Mouse (Mus musculus): Measurements from ENCODE around the gene Exoc4. TPM values are rescaled to one million over a fixed set of nuclear protein-coding genes. Genes with fewer than 3 reads are reported as not detected.

Exoc4 gene
- polyA plus RNA-seq, 1 experiment from 2014 or later: 5.0 TPM

DNA sequence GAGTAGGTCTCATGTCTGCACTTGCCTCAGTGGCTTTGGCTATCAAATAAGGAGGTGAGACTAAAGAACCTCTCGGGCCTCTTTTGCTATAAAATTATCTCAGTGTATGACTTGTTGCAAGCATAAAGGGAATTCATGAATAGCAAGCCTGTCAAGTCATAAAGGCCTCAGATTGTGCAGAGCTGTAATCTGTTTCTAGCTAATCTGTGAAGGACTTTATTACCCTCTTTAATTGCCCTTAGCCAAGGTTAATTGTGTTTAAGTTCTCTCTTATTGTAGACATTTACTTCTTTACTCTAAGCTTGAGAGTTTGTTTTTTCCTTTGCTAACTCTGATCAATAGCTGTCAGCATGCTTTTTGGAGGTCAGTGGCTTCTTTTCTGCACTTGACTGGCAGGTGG lies 191.6 kb downstream of the Exoc4 start:
- Histone ChIP-seq H3K4me3 (ENCODE audit: low read depth, low read length) (no peak overlapping the region), H3K9me3 (ENCODE audit: low read length) (no peaks in the 10 kb centered on the region), H3K36me3 (replicated peaks; ENCODE audit: insufficient read depth, low read length) (peaks cover 2% of the 10 kb centered on the region; the same call in 1 of the 2 replicates), H3K27ac (ENCODE audit: low read depth) (no peak overlapping the region), H3K9ac (replicated peaks) (no peak overlapping the region), H3K27me3 (ENCODE audit: insufficient read depth, low read length) (no peaks in the 10 kb centered on the region), H3K4me2 (ENCODE audit: low read depth, low read length) (no peak overlapping the region), H3K4me1 (ENCODE audit: insufficient read depth) (no peaks in the 10 kb centered on the region)
- WGBS (ENCODE audit: insufficient replicate concordance): 78% methylated on average over 1 of the region's 1 CpGs
- DNase-seq (no peak), ATAC-seq (no peak)
- no peak for TF ChIP-seq CTCF (IDR thresholded peaks at IDR 0.05; ENCODE audit: low read depth)
- no peak for TF ChIP-seq EP300 (IDR thresholded peaks at IDR 0.05; ENCODE audit: low read depth)

DNA sequence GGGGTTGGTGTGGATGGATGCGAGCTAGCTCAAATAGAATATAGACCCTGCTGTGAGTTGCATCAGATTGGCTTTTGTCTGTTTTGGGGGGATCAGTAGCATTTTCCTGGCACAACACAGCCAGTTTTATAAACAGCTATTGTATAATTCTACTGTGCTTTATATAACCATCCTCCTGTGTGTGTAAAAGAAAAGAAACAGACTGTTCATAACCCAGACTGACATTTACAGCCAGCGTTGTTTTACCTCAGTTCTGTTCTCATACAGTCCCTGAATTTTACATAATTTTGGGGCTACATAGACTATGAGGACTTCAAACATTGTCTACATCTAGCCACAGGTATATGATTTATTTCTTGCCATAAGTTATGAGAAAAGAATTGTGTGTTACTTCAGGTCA lies 204.9 kb downstream of the Exoc4 start:
- WGBS (ENCODE audit: insufficient replicate concordance): 91% methylated on average over 2 of the region's 2 CpGs
- DNase-seq (no peak), ATAC-seq (no peak)
- no peak for TF ChIP-seq CTCF (IDR thresholded peaks at IDR 0.05; ENCODE audit: low read depth)
- no peak for TF ChIP-seq EP300 (IDR thresholded peaks at IDR 0.05; ENCODE audit: low read depth)
- Histone ChIP-seq H3K9me3 (ENCODE audit: low read length) (no peaks in the 10 kb centered on the region), H3K4me2 (ENCODE audit: low read depth, low read length) (no peak overlapping the region), H3K27me3 (ENCODE audit: insufficient read depth, low read length) (no peaks in the 10 kb centered on the region), H3K27ac (ENCODE audit: low read depth) (no peak overlapping the region), H3K36me3 (replicated peaks; ENCODE audit: insufficient read depth, low read length) (no peaks in the 10 kb centered on the region), H3K4me1 (ENCODE audit: insufficient read depth) (no peaks in the 10 kb centered on the region), H3K4me3 (ENCODE audit: low read depth, low read length) (no peak overlapping the region), H3K9ac (replicated peaks) (no peak overlapping the region)

DNA sequence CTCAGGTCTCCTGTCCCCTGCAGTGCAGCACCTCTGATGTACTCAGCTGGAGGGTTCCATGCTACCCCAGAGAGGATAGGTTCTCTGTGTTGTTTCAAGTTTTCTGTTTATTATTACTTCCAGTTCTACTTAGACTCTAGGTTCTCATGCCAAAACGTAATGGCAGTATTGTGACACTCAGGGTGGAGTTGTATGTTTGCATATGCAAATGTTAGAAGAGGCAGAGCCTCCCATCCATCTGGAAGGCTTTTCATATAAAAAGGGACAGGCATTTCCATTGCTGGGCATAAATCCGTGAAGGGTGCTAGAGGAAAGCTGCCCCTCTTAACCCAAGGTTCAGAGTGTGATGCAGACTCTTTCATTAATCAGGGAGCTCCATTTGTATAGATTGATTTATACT lies 205.5 kb downstream of the Exoc4 start:
- Histone ChIP-seq H3K9ac (replicated peaks) (no peak overlapping the region), H3K4me3 (ENCODE audit: low read depth, low read length) (no peak overlapping the region), H3K4me1 (ENCODE audit: insufficient read depth) (no peaks in the 10 kb centered on the region), H3K27me3 (ENCODE audit: insufficient read depth, low read length) (no peaks in the 10 kb centered on the region), H3K36me3 (replicated peaks; ENCODE audit: insufficient read depth, low read length) (no peaks in the 10 kb centered on the region), H3K27ac (ENCODE audit: low read depth) (no peak overlapping the region), H3K9me3 (ENCODE audit: low read length) (no peaks in the 10 kb centered on the region), H3K4me2 (ENCODE audit: low read depth, low read length) (no peak overlapping the region)
- 60% methylated on average over 2 of the region's 2 CpGs for WGBS (ENCODE audit: insufficient replicate concordance)
- TF ChIP-seq EP300 (IDR thresholded peaks at IDR 0.05; ENCODE audit: low read depth) (no peak), CTCF (IDR thresholded peaks at IDR 0.05; ENCODE audit: low read depth) (no peak)
- DNase-seq (no peak), ATAC-seq (no peak)

DNA sequence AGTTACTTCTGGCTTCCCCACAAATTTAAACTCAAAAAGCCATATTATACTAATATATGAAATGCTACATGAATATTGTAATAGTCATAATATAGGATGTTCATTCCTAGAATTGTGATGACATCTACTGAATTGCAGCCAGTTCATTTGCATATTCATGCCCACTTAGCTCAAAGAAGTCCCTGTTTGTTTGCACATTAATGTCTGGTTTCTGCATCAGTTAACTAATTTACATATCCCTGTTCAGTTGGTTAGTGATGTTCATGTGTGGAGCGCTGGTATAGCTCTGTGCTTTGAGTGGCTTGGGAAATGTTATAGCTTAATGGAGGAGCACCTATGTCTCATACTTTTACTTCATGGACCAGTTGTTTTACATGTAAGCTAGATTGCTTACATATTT lies 206.4 kb downstream of the Exoc4 start:
- H3K27me3 ChIP-seq (ENCODE audit: insufficient read depth, low read length): no peaks in the 10 kb centered on the region
- H3K36me3 ChIP-seq (replicated peaks; ENCODE audit: insufficient read depth, low read length): no peaks in the 10 kb centered on the region
- no peaks in the 10 kb centered on the region for H3K4me1 ChIP-seq (ENCODE audit: insufficient read depth)
- H3K4me2 ChIP-seq (ENCODE audit: low read depth, low read length): no peak overlapping the region
- TF ChIP-seq CTCF (IDR thresholded peaks at IDR 0.05; ENCODE audit: low read depth): no peak
- no peak for TF ChIP-seq EP300 (IDR thresholded peaks at IDR 0.05; ENCODE audit: low read depth)
- DNase-seq (no peak), ATAC-seq (no peak)
- H3K27ac ChIP-seq (ENCODE audit: low read depth): no peak overlapping the region
- no peak overlapping the region for H3K9ac ChIP-seq (replicated peaks)
- WGBS (ENCODE audit: insufficient replicate concordance): 92% methylated on average over 1 of the region's 1 CpGs
- H3K4me3 ChIP-seq (ENCODE audit: low read depth, low read length): no peak overlapping the region
- H3K9me3 ChIP-seq (ENCODE audit: low read length): no peaks in the 10 kb centered on the region

DNA sequence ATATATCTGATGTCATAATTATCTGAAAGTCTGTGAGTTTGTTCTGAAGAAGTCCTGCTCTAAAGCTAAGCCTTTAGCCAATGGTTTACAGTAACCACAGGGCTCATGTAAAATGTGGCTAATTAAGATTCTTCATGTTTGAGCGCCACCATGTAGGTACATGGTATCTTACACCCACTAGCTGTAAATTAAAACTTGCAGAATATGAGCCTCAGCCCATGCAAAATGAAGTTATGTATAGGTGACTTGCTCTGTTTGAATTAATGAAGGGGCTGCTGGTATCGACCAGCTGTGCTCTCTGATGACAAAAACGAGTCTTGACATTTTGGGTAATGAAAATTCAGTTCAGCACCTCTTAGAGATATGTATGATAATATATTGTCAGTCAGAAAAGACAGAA lies 216.0 kb downstream of the Exoc4 start:
- no peaks in the 10 kb centered on the region for H3K27me3 ChIP-seq (ENCODE audit: insufficient read depth, low read length)
- H3K9ac ChIP-seq (replicated peaks): no peak overlapping the region
- ATAC-seq (no peak), DNase-seq (no peak)
- no peak overlapping the region for H3K4me3 ChIP-seq (ENCODE audit: low read depth, low read length)
- no peak overlapping the region for H3K4me2 ChIP-seq (ENCODE audit: low read depth, low read length)
- no peaks in the 10 kb centered on the region for H3K36me3 ChIP-seq (replicated peaks; ENCODE audit: insufficient read depth, low read length)
- no peak for TF ChIP-seq CTCF (IDR thresholded peaks at IDR 0.05; ENCODE audit: low read depth)
- no peak for TF ChIP-seq EP300 (IDR thresholded peaks at IDR 0.05; ENCODE audit: low read depth)
- H3K4me1 ChIP-seq (ENCODE audit: insufficient read depth): 0 out of 2 replicates have a peak, but pooled peaks cover 3% of the 10 kb centered on the region
- 81% methylated on average over 3 of the region's 3 CpGs for WGBS (ENCODE audit: insufficient replicate concordance)
- no peaks in the 10 kb centered on the region for H3K9me3 ChIP-seq (ENCODE audit: low read length)
- no peak overlapping the region for H3K27ac ChIP-seq (ENCODE audit: low read depth)

DNA sequence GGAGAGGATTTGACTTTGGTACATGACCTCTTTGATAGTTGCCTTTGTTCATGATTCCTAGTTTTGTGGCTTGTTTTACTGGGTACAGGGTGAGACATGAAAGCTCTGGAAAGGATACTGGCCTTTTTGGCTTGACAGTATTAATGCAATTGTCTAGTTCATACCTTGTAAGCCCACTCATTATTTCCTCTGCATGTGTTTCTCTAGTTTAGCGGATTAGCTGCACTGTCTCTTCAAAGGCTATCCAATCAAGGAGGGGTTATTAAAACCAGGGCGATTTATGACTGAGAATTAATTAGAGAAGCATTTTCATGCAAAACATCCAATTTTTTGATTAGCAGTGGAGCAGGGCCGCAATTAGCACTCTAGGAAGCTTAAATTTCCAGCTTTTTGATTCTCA lies 216.5 kb downstream of the Exoc4 start:
- ATAC-seq: no peak
- Histone ChIP-seq H3K4me2 (ENCODE audit: low read depth, low read length) (no peak overlapping the region), H3K9ac (replicated peaks) (no peak overlapping the region), H3K4me1 (ENCODE audit: insufficient read depth) (0 out of 2 replicates have a peak, but pooled peaks cover 3% of the 10 kb centered on the region), H3K27ac (ENCODE audit: low read depth) (no peak overlapping the region), H3K4me3 (ENCODE audit: low read depth, low read length) (no peak overlapping the region), H3K36me3 (replicated peaks; ENCODE audit: insufficient read depth, low read length) (no peaks in the 10 kb centered on the region), H3K27me3 (ENCODE audit: insufficient read depth, low read length) (no peaks in the 10 kb centered on the region), H3K9me3 (ENCODE audit: low read length) (no peaks in the 10 kb centered on the region)
- no peak for TF ChIP-seq EP300 (IDR thresholded peaks at IDR 0.05; ENCODE audit: low read depth)
- TF ChIP-seq CTCF (IDR thresholded peaks at IDR 0.05; ENCODE audit: low read depth): no peak
- DNase-seq: no peak
- WGBS (ENCODE audit: insufficient replicate concordance): 82% methylated on average over 3 of the region's 3 CpGs
